8 mouse cellular contexts compared by ENCODE assay signal in genomic region chr7:110627099-110627482, GRCm38 (mm10). TPM values are rescaled to one million over a fixed set of nuclear protein-coding genes. Genes with fewer than 3 reads are reported as not detected.
DNase-seq lines count a peak whose midpoint lies in the region; ATAC-seq and TF ChIP-seq lines count a peak whose summit lies in the region.

No protein-coding gene starts in this region.

- TF ChIP-seq POLR2A in testis, adult 2 months (IDR thresholded peaks at IDR 0.05; ENCODE audit: control insufficient read depth, low read depth, low read length), result no peak

- 5% methylated on average over 12 of the region's 12 CpGs for WGBS in intestine, postnatal 0 days
- WGBS in midbrain, postnatal 0 days, result 1% methylated on average over 12 of the region's 12 CpGs

- no peak overlapping the region; the same call in 1 of the 2 replicates for H3K4me3 ChIP-seq in testis, adult 2 months (ENCODE audit: control insufficient read depth, low read depth, low read length)
- H3K4me3 ChIP-seq in intestine, postnatal 0 days (ENCODE audit: low read depth, low read length), result peak overlapping the region; percentile 53
- H3K4me3 ChIP-seq in midbrain, postnatal 0 days (ENCODE audit: low read depth, low read length), result peak overlapping the region; percentile 40; the same call in 1 of the 2 replicates

- H3K36me3 ChIP-seq in testis, adult 2 months (ENCODE audit: control insufficient read depth, insufficient read depth, low read length), result no peaks in the 10 kb centered on the region
- no peaks in the 10 kb centered on the region for H3K36me3 ChIP-seq in intestine, postnatal 0 days (ENCODE audit: control insufficient read depth, insufficient read depth)
- no peaks in the 10 kb centered on the region for H3K36me3 ChIP-seq in midbrain, postnatal 0 days (ENCODE audit: insufficient read depth, low read length)

- H3K27ac ChIP-seq in testis, adult 2 months (ENCODE audit: control insufficient read depth, insufficient read depth, low read depth, low read length), result no peak overlapping the region
- H3K27ac ChIP-seq in intestine, postnatal 0 days (ENCODE audit: low read depth, low read length), result no peak overlapping the region
- H3K27ac ChIP-seq in midbrain, postnatal 0 days (ENCODE audit: low read depth, low read length), result no peak overlapping the region

- H3K9ac ChIP-seq in intestine, postnatal 0 days (ENCODE audit: low read depth, low read length), result peak overlapping the region; percentile 45; the same call in 1 of the 2 replicates
- no peak overlapping the region for H3K9ac ChIP-seq in midbrain, postnatal 0 days (replicated peaks; ENCODE audit: low read length, poor library complexity, severe bottlenecking)

- H3K4me2 ChIP-seq in intestine, postnatal 0 days (replicated peaks; ENCODE audit: low read depth), result peak overlapping the region; percentile 96
- H3K4me2 ChIP-seq in midbrain, postnatal 0 days (ENCODE audit: low read depth, low read length, poor library complexity, severe bottlenecking), result peak overlapping the region; percentile 88

- peaks cover 25% of the 10 kb centered on the region for H3K4me1 ChIP-seq in testis, adult 2 months (ENCODE audit: control insufficient read depth, insufficient read depth, low read length)
- H3K4me1 ChIP-seq in intestine, postnatal 0 days (replicated peaks; ENCODE audit: control insufficient read depth, insufficient read depth, low read length), result peaks cover 22% of the 10 kb centered on the region; the same call in 1 of the 2 replicates
- peaks cover 20% of the 10 kb centered on the region; the same call in 1 of the 2 replicates for H3K4me1 ChIP-seq in midbrain, postnatal 0 days (ENCODE audit: insufficient read depth, low read length)

- peak; percentile 12; the same call in 1 of the 2 replicates for TF ChIP-seq CTCF in testis, adult 2 months (IDR thresholded peaks at IDR 0.05; ENCODE audit: control insufficient read depth, insufficient read depth, insufficient replicate concordance, low read depth, low read length)
- TF ChIP-seq CTCF in intestine, postnatal 0 days (IDR thresholded peaks at IDR 0.05; ENCODE audit: low read depth), result peak; percentile 55
- peak; percentile 27; the same call in 1 of the 2 replicates for TF ChIP-seq CTCF in midbrain, postnatal 0 days (IDR thresholded peaks at IDR 0.05)

- no peak for ATAC-seq in intestine, postnatal 0 days
- ATAC-seq in midbrain, postnatal 0 days (ENCODE audit: low FRiP score), result no peak

- no peaks in the 10 kb centered on the region for H3K9me3 ChIP-seq in intestine, postnatal 0 days (ENCODE audit: control insufficient read depth)
- H3K9me3 ChIP-seq in midbrain, postnatal 0 days (ENCODE audit: low read length), result no peaks in the 10 kb centered on the region

- H3K27me3 ChIP-seq in testis, adult 2 months (ENCODE audit: control insufficient read depth, insufficient read depth, low read length), result no peaks in the 10 kb centered on the region
- peaks cover 16% of the 10 kb centered on the region; the same call in 1 of the 2 replicates for H3K27me3 ChIP-seq in intestine, postnatal 0 days (replicated peaks; ENCODE audit: control insufficient read depth, insufficient read depth, low read length)
- H3K27me3 ChIP-seq in midbrain, postnatal 0 days (ENCODE audit: insufficient read depth, low read length), result peaks cover 51% of the 10 kb centered on the region

- DNase-seq in cerebellum, adult 8-10 months, result peak; percentile 30
- DNase-seq in cerebellum, adult 11-12 months, result no peak
- no peak for DNase-seq in testis, postnatal 14 days (ENCODE audit: low spot score)
- no peak for DNase-seq in midbrain, postnatal 0 days (ENCODE audit: low spot score)
- DNase-seq in ovary, postnatal 10 days (ENCODE audit: low spot score), result no peak
- DNase-seq in adrenal gland, adult (ENCODE audit: inconsistent age in 2 of 2, low spot score in 1 of 2), result no peak

RNA-seq across cellular contexts. Expression of gene Adm, which starts 0.4 kb away (rescaled TPM):
- 0.30 and 0.94 TPM in 2 replicates for polyA plus RNA-seq in testis, adult 2 months (2012; rRNA removed)
- polyA plus RNA-seq in intestine, postnatal 0 days (2015; fragmentation: Nextera tagmentation; extraction: Ambion mirVana), result 3.2 and 3.3 TPM in 2 replicates
- 0.82 and 1.2 TPM in 2 replicates for total RNA-seq in midbrain, postnatal 0 days (2014; rRNA removed)
- 2.5 and 2.6 TPM in 2 replicates for polyA plus RNA-seq in midbrain, postnatal 0 days (2015; fragmentation: Nextera tagmentation; extraction: Ambion mirVana)

RNA-seq across cellular contexts. Expression of gene Sbf2, which starts 12.4 kb away (rescaled TPM):
- polyA plus RNA-seq in testis, adult 2 months (2012; rRNA removed), result 35.2 and 37.0 TPM in 2 replicates
- polyA plus RNA-seq in intestine, postnatal 0 days (2015; fragmentation: Nextera tagmentation; extraction: Ambion mirVana), result 17.9 and 19.3 TPM in 2 replicates
- 80.1 and 114 TPM in 2 replicates for total RNA-seq in midbrain, postnatal 0 days (2014; rRNA removed)
- 31.5 and 41.0 TPM in 2 replicates for polyA plus RNA-seq in midbrain, postnatal 0 days (2015; fragmentation: Nextera tagmentation; extraction: Ambion mirVana)
